Mouse (Mus musculus) MEL (cell line): ENCODE measurements around the gene Prdm16. TPM values are rescaled to one million over a fixed set of nuclear protein-coding genes. Genes with fewer than 3 reads are reported as not detected.

Experiments used
- DNase-seq: peaks from one replicate; pipeline ENCODE4 v3.0.0; 2011; ENCODE audit warnings: low read depth, low spot score
- H3K27ac ChIP-seq: 2 replicates; pipeline ENCODE4 v1.5.1; 2012; ENCODE audit warnings: low read depth, mild to moderate bottlenecking, control low read depth, low read length, moderate library complexity; ENCODE audit not compliant: control insufficient read depth
- H3K27me3 ChIP-seq, 2 experiments: fragments of 150-350 bp in 1 of 2; sonication (generic) in 1 of 2; 2 replicates each; pipeline ENCODE4 v1.6.1; 2012; ENCODE audit warnings: low read length in 2 of 2, mild to moderate bottlenecking in 2 of 2, improper control_type of control experiment in 1 of 2, moderate library complexity in 1 of 2; ENCODE audit not compliant: insufficient read depth in 2 of 2, control insufficient read depth in 1 of 2
- H3K36me3 ChIP-seq, 2 experiments: 2 replicates each; pipeline ENCODE4 v1.6.1; 2012 to 2014; ENCODE audit warnings: low read length in 2 of 2, improper control_type of control experiment in 1 of 2, inconsistent platforms in 1 of 2, mild to moderate bottlenecking in 1 of 2; ENCODE audit not compliant: insufficient read depth in 2 of 2, control insufficient read depth in 1 of 2
- H3K4me1 ChIP-seq, 2 experiments: fragments of 150-350 bp in 1 of 2; sonication (generic) in 1 of 2; 2 replicates each; pipeline ENCODE4 v1.6.1; 2012; ENCODE audit warnings: low read length in 2 of 2, improper control_type of control experiment in 1 of 2, mild to moderate bottlenecking in 1 of 2; ENCODE audit not compliant: insufficient read depth in 2 of 2, control insufficient read depth in 1 of 2
- H3K4me3 ChIP-seq, 2 experiments: fragments of 150-350 bp in 1 of 2; sonication (generic) in 1 of 2; 2 replicates each; pipeline ENCODE4 v1.5.1; 2012; ENCODE audit warnings: low read depth in 2 of 2, low read length in 2 of 2, mild to moderate bottlenecking in 2 of 2, moderate library complexity in 2 of 2, control low read depth in 1 of 2, improper control_type of control experiment in 1 of 2; ENCODE audit not compliant: control insufficient read depth in 1 of 2, insufficient read depth in 1 of 2
- H3K79me2 ChIP-seq: 2 replicates; pipeline ENCODE4 v1.6.1; 2012; ENCODE audit warnings: mild to moderate bottlenecking, low read length, moderate library complexity; ENCODE audit not compliant: control insufficient read depth, poor library complexity, insufficient read depth
- H3K9ac ChIP-seq: 2 replicates; pipeline ENCODE4 v1.6.1; 2012; ENCODE audit warnings: low read depth, mild to moderate bottlenecking, control low read depth, low read length, moderate library complexity; ENCODE audit not compliant: control insufficient read depth, poor library complexity, severe bottlenecking
- H3K9me3 ChIP-seq: fragments of 150-350 bp; sonication (generic); replicated peaks from 2 replicates; pipeline ENCODE4 v1.6.1; 2012; ENCODE audit warnings: mild to moderate bottlenecking, low read length, improper control_type of control experiment, moderate library complexity; ENCODE audit not compliant: insufficient read depth
- BHLHE40 ChIP-seq: IDR thresholded peaks from 2 replicates; pipeline ENCODE4 v1.6.1; 2012; ENCODE audit warnings: low read depth, mild to moderate bottlenecking, inconsistent platforms, low read length, improper control_type of control experiment, borderline replicate concordance
- CHD2 ChIP-seq: IDR thresholded peaks from 2 replicates; pipeline ENCODE4 v1.6.1; 2011; ENCODE audit warnings: low read length, improper control_type of control experiment
- ELF1 ChIP-seq: IDR thresholded peaks from 2 replicates; pipeline ENCODE4 v1.6.1; 2014; ENCODE audit warnings: low read depth, mild to moderate bottlenecking, inconsistent platforms, low read length, improper control_type of control experiment, moderate library complexity
- EP300 ChIP-seq, 2 experiments: IDR thresholded peaks; 2 replicates each; pipeline ENCODE4 v1.6.1; 2011; ENCODE audit warnings: improper control_type of control experiment in 2 of 2, low read length in 2 of 2, low read depth in 1 of 2, mild to moderate bottlenecking in 1 of 2
- ETS1 ChIP-seq: IDR thresholded peaks from 2 replicates; pipeline ENCODE4 v1.6.1; 2012; ENCODE audit warnings: low read depth, mild to moderate bottlenecking, inconsistent platforms, low read length, improper control_type of control experiment, moderate library complexity
- GABPA ChIP-seq: IDR thresholded peaks from 2 replicates; pipeline ENCODE4 v1.6.1; 2012; ENCODE audit warnings: low read depth, mild to moderate bottlenecking, inconsistent platforms, low read length, improper control_type of control experiment, moderate library complexity
- HCFC1 ChIP-seq: IDR thresholded peaks from 2 replicates; pipeline ENCODE4 v1.6.1; 2012; ENCODE audit warnings: low read depth, mild to moderate bottlenecking, inconsistent platforms, low read length, improper control_type of control experiment, moderate library complexity
- JUND ChIP-seq: IDR thresholded peaks from 2 replicates; pipeline ENCODE4 v1.6.1; 2011; ENCODE audit warnings: low read depth, mild to moderate bottlenecking, improper control_type of control experiment, low read length
- KAT2A ChIP-seq: conservative IDR thresholded peaks from 2 replicates; pipeline ENCODE4 v1.6.1; 2012; ENCODE audit warnings: low read depth, low read length, improper control_type of control experiment, inconsistent platforms
- MAX ChIP-seq: IDR thresholded peaks from 2 replicates; pipeline ENCODE4 v1.6.1; 2011; ENCODE audit warnings: low read length, improper control_type of control experiment
- MAZ ChIP-seq: IDR thresholded peaks from 2 replicates; pipeline ENCODE4 v1.6.1; 2012; ENCODE audit warnings: low read depth, mild to moderate bottlenecking, inconsistent platforms, low read length, improper control_type of control experiment
- MYC ChIP-seq: IDR thresholded peaks from 2 replicates; pipeline ENCODE4 v1.6.1; 2011; ENCODE audit warnings: low read depth, mild to moderate bottlenecking, low read length, improper control_type of control experiment, moderate library complexity
- NELFE ChIP-seq: IDR thresholded peaks from 2 replicates; pipeline ENCODE4 v1.6.1; 2011; ENCODE audit warnings: low read depth, low read length, improper control_type of control experiment
- NRF1 ChIP-seq: IDR thresholded peaks from 2 replicates; pipeline ENCODE4 v1.6.1; 2014; ENCODE audit warnings: low read depth, mild to moderate bottlenecking, inconsistent platforms, low read length, improper control_type of control experiment, moderate library complexity; ENCODE audit not compliant: poor library complexity, insufficient read depth, severe bottlenecking
- POLR2A ChIP-seq, 2 experiments: IDR thresholded peaks; 2 replicates each; pipeline ENCODE4 v1.6.1; 2011 to 2012; ENCODE audit warnings: low read length in 2 of 2, mild to moderate bottlenecking in 2 of 2, control low read depth in 1 of 2, improper control_type of control experiment in 1 of 2, low read depth in 1 of 2, moderate library complexity in 1 of 2; ENCODE audit not compliant: control insufficient read depth in 1 of 2, insufficient read depth in 1 of 2, poor library complexity in 1 of 2
- POLR2AphosphoS2 ChIP-seq: IDR thresholded peaks from 2 replicates; pipeline ENCODE4 v1.6.1; 2011; ENCODE audit warnings: low read length, improper control_type of control experiment
- POLR2AphosphoS5 ChIP-seq: IDR thresholded peaks from 2 replicates; pipeline ENCODE4 v1.6.1; 2012; ENCODE audit warnings: low read depth, borderline replicate concordance, mild to moderate bottlenecking, inconsistent platforms, low read length, moderate library complexity, mixed read lengths
- SIN3A ChIP-seq: IDR thresholded peaks from 2 replicates; pipeline ENCODE4 v1.6.1; 2012; ENCODE audit warnings: low read length, improper control_type of control experiment, inconsistent platforms
- SMC3 ChIP-seq: IDR thresholded peaks from 2 replicates; pipeline ENCODE4 v1.6.1; 2011; ENCODE audit warnings: low read depth, low read length, improper control_type of control experiment
- TAL1 ChIP-seq: IDR thresholded peaks from 2 replicates; pipeline ENCODE4 v1.6.1; 2012; ENCODE audit warnings: mild to moderate bottlenecking, inconsistent platforms, low read length, moderate library complexity, mixed read lengths
- TCF12 ChIP-seq: IDR thresholded peaks from 2 replicates; pipeline ENCODE4 v1.6.1; 2014; ENCODE audit warnings: low read depth, mild to moderate bottlenecking, inconsistent platforms, low read length, improper control_type of control experiment, moderate library complexity
- USF1 ChIP-seq: IDR thresholded peaks from 2 replicates; pipeline ENCODE4 v1.6.1; 2014; ENCODE audit warnings: low read depth, mild to moderate bottlenecking, inconsistent platforms, low read length, improper control_type of control experiment, moderate library complexity
- USF2 ChIP-seq, 2 experiments: IDR thresholded peaks; 2 replicates each; pipeline ENCODE4 v1.6.1; 2011 to 2012; ENCODE audit warnings: improper control_type of control experiment in 2 of 2, low read length in 2 of 2, borderline replicate concordance in 1 of 2, inconsistent platforms in 1 of 2, low read depth in 1 of 2, mild to moderate bottlenecking in 1 of 2; ENCODE audit not compliant: insufficient read depth in 1 of 2
- ZNF384 ChIP-seq: IDR thresholded peaks from 2 replicates; pipeline ENCODE4 v1.6.1; 2012; ENCODE audit warnings: low read depth, mild to moderate bottlenecking, inconsistent platforms, low read length, improper control_type of control experiment
- polyA plus RNA-seq, 2 experiments: library from polyadenylated mRNA; stranded (reverse) in 1 of 2; unstranded in 1 of 2; fragments of >175 nt in 1 of 2; fragments of >200 nt in 1 of 2; gene quantifications; 2 replicates each; pipeline versions ENCODE4 v1.2.1 to v1.2.4; 2012; ENCODE audit warnings: low replicate concordance in 2 of 2, low read depth in 1 of 2; ENCODE audit not compliant: insufficient read length in 2 of 2, insufficient read depth in 1 of 2, missing spikeins in 1 of 2
- total RNA-seq: library from RNA; depleted of rRNA; stranded (reverse); fragments of 300-350 nt; gene quantifications from 2 replicates; pipeline ENCODE4 v1.2.3, GENCODE M21; 2012

Gene Prdm16
- total and polyA plus RNA-seq, 3 experiments = not detected

DNA sequence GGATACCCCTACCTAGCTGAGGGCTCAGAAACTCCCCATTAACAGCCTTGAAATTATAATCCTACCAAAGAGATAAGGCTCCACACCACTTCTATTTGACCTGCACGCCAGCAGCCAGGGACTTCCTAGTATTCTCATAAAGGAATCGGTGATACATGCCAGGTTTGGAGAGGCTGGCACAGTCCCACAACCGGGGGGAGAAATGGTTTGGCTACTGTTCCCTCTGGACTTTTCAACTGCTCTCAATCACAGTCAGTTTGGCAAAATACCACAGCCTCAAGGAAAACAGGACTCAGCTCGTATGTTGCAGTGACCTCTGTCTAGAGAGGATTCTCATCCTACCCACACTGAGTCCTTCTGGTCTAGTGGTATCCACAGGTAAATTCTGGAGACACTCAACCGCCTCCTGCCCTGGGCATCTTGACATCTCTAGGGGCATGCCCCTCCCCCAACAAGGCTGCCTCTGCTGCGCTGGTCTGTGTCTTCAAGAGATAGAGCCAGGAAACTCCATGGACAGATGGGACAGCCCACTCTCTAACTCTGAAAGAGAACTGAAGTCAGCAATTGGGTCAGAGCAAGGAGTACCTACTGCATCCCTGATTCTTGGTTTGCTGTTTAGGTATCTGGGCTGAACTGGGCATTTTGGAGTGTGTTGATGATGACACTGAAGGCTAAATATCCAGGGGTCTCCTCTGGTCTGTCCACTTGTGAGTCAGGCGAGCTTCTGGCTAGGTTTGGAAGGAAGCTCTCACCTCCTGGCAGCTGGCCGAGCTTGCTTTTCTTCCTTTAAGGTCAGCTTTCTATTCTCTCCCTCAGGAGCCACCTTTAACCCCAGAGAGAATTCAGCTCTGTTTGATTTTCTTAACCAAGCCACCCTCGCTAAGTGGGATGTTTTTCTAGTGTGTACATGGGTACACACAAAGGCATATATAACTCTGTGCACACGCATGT is 234.4 kb downstream of the Prdm16 start:
- no peaks in the 10 kb centered on the region for H3K36me3 ChIP-seq
- no peak overlapping the region for H3K9ac ChIP-seq
- H3K27ac ChIP-seq = no peak overlapping the region
- DNase-seq = no peak
- TF ChIP-seq USF2 (IDR thresholded peaks at IDR 0.05; ENCODE audit: borderline replicate concordance in 1 of 2, insufficient read depth in 1 of 2, low read depth in 1 of 2, low read length in 2 of 2) = no peak
- no peak for TF ChIP-seq MAX
- TF ChIP-seq BHLHE40 = no peak
- no peak for TF ChIP-seq MAZ
- TF ChIP-seq SMC3 = no peak
- no peak for TF ChIP-seq EP300 (IDR thresholded peaks at IDR 0.05; ENCODE audit: low read depth in 1 of 2, low read length in 2 of 2)
- TF ChIP-seq SIN3A = no peak
- no peak for TF ChIP-seq POLR2AphosphoS5
- TF ChIP-seq ETS1 = no peak
- TF ChIP-seq TCF12 = no peak
- TF ChIP-seq USF1 = no peak
- TF ChIP-seq JUND = no peak
- TF ChIP-seq POLR2AphosphoS2 = no peak
- no peak for TF ChIP-seq POLR2A (IDR thresholded peaks at IDR 0.05; ENCODE audit: control insufficient read depth in 1 of 2, insufficient read depth in 1 of 2, low read depth in 1 of 2, low read length in 2 of 2, poor library complexity in 1 of 2)
- TF ChIP-seq MYC = no peak
- TF ChIP-seq CHD2 = no peak
- TF ChIP-seq HCFC1 = no peak
- TF ChIP-seq NELFE = no peak
- TF ChIP-seq TAL1 = no peak
- TF ChIP-seq NRF1 = no peak
- H3K9me3 ChIP-seq = no peaks in the 10 kb centered on the region
- H3K4me3 ChIP-seq = no peak overlapping the region
- no peaks in the 10 kb centered on the region for H3K4me1 ChIP-seq
- no peaks in the 10 kb centered on the region for H3K79me2 ChIP-seq
- H3K27me3 ChIP-seq = no peaks in the 10 kb centered on the region

DNA sequence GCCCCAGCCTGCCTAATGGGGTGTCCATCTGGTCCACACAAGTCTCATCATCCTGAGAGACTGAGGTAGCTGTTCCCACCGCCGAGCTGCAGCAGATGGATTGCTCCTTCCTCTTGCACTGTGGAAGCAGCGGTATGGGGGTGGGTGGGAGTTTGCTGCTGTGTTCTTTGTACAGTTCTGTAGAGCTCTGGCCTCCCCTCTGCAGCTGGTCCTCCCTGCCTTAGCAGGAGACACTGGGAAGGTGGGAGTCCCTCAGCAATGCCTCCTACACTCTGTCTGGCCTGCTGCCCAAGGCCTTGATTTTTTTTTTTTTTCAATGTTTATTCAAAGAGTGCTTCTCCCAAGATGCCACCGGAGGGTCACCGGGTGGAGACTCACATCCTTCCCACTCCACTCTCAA is 235.3 kb downstream of the Prdm16 start:
- Histone ChIP-seq H3K36me3 (no peaks in the 10 kb centered on the region), H3K4me3 (no peak overlapping the region), H3K4me1 (no peaks in the 10 kb centered on the region), H3K27ac (no peak overlapping the region), H3K79me2 (no peaks in the 10 kb centered on the region), H3K9me3 (no peaks in the 10 kb centered on the region), H3K9ac (no peak overlapping the region), H3K27me3 (no peaks in the 10 kb centered on the region)
- no peak for DNase-seq
- TF ChIP-seq TCF12 = no peak
- no peak for TF ChIP-seq NELFE
- no peak for TF ChIP-seq USF2 (IDR thresholded peaks at IDR 0.05; ENCODE audit: borderline replicate concordance in 1 of 2, insufficient read depth in 1 of 2, low read depth in 1 of 2, low read length in 2 of 2)
- no peak for TF ChIP-seq BHLHE40
- no peak for TF ChIP-seq ZNF384
- TF ChIP-seq POLR2AphosphoS5 = no peak
- TF ChIP-seq ELF1 = no peak
- no peak for TF ChIP-seq GABPA
- no peak for TF ChIP-seq SMC3
- TF ChIP-seq KAT2A = no peak
- no peak for TF ChIP-seq CHD2
